Mouse (Mus musculus) megakaryocyte, adult 5-6 weeks (primary cell): ENCODE results near the gene Gart. TPM values are rescaled to one million over a fixed set of nuclear protein-coding genes. Genes with fewer than 3 reads are reported as not detected.

Experiments
- ATAC-seq: 2 replicates; pipeline ENCODE4 v1.8.0; 2016; ENCODE audit warnings: mild to moderate bottlenecking, inconsistent platforms; ENCODE audit not compliant: poor library complexity, severe bottlenecking
- total RNA-seq, 2 experiments: library from RNA; stranded (forward) in 1 of 2; stranded (reverse) in 1 of 2; fragments of 153-499, 151-499 nt in 1 of 2; fragments of 221-1000, 200-1000 nt in 1 of 2; gene quantifications; 2 replicates each; pipeline versions ENCODE4 v1.2.3 to v1.2.4; 2015 to 2017

Gart gene
- total RNA-seq, 2 experiments from 2014 or later, result 59.0 to 98.1 TPM

DNA sequence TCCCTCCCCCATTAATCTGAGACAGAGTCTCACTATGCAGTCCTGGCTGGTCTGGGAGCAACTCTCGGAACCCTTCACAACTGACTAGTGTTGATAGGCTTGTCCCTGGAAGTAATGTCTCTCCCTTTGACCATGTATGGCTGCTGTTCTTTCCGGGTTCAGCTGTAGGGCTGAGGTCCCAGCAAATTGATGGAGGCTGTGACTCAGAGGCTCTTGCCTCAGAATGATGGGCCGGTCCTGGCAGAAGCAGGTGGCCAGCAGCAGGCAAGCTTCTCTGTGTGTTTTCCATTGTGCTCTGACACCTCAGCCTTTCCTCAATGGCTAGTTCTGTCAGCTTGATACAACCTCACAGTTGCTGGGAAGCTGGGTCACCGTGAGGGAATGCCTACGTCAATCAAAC, 34.2 kb downstream of the Gart start:
- peak; percentile 47 for ATAC-seq

DNA sequence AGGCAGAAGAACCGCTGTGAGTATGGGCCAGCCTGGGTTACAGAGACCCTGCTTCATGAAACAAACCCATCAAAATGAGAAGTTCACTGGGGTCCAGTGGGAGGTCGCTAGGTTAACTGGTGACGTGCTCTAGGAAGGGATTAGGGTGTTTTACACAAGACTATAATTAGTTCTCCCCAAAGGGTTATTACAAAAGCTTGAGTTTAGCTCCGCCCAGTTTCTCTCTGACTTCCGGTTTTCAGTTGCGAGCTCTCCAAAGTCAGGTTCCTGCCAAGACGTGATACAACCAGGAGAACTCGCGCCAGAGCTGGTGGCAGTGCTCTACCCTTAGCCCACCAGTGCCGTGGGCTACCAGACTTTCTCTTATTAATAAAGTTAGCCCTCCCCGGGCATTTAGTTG, 35.5 kb downstream of the Gart start:
- ATAC-seq, result peak; percentile 78

DNA sequence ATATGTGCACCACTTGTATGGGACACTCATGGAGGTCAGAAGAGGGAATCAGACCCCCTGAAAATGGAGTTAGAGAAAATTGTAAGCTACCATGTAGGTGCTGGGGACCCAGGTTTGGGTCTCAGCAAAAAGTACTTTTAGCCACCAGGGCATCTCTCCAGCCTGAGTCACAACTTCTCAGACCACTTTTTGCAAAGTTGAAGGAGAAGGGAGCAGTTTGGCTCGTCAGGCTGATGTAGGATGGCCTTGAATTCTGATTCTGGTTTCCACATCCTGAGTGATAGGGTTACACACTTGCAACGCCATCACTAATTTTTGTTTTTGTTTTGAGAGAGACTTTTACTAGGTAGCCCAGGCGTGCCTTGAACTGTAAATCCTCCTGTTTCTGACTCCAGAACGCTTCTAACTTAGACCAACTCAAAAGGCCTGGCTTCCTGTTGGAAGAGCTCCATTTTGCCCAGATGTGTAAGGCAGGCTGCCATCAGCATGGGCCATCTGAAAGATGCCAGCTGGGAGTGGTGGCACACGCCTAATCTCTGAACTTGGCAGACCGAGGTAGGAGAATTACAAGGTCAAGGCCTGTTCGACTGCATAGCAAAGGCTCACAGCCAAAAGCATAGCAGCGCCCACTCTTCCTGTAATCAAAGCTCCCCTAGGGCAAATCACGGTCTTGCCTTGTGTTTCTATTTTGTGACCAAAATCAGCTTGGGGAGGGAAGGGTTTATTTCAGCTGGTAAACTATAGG, 37.1 kb downstream of the Gart start:
- no peak for ATAC-seq

DNA sequence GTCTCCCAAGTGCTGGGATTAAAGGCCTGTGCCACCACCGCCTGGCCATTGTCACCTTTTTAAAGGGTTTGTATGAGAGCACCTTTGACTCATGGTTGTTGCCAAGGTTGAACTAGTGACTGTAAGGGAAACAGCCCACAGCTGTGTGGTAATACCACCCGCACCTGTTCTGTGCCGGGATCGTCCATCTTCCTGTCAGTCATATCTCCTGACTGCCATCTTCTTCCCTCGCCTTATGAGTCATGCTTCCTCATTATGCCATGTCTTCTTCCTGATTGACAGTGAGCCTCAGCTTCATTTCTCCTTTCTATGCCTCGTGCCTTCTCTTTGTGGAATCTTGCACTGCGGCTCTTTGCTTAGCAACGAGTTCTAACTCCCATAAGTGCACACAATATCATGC, 39.8 kb downstream of the Gart start:
- ATAC-seq, result peak; percentile 93

DNA sequence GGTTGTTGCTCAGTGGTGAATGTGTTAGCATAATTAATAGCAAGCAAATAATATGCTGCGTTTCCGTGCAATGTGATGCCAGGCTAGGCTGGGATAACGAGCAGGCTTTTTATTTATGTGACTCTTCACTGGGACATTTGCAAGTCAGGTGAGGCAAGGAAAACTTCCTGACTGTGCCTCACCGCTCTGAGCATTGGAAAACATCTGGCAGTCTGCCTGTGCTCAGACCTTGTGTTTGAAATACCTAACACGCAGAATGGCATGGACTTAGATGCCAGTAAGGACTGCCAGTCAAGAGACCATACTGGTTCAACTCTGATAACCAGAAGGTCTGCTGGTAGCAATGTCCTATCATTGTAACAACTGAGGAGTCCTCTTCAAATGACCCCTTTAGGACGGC, 41.6 kb downstream of the Gart start:
- ATAC-seq, result no peak

DNA sequence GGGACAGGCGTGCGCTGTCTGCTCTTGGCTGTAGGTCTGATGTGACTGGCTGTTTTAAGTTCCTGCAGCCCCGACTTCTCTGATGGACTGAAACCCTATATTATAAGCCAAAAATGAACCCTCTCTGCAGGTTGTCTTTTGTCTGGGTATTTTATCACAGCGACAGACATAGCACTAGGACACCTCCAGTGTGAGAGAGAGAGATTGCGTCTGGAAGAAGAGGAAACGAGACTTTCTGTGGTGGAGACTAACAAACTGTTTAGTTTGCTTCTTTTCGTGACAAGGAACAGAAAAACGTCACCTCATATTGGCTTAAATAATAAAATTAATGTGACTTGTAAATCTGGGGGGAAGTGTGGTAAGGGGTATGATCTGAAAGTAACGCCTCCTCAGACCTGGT, 45.1 kb downstream of the Gart start:
- 0 out of 2 replicates have a peak, but pooled peaks have one; percentile 20 for ATAC-seq

DNA sequence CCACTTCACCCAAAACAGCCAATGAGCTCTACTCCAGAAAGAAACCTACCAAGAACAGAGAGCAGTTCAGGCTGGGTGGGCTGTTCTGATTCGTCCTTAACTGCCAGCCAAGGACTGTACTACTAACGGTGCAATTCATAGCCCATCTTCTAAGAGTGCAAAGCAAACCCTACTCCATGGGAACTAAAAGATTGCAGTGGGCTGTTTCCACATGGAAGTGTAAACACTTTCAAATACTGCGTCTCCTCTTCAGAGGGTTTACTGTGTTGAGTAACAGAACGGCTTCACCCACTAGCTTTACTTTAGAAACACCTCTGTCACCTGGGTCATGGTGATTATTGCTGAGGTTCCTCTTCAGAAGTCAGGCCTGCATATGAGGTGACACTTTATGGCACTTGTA, 45.7 kb downstream of the Gart start:
- ATAC-seq, result no peak

DNA sequence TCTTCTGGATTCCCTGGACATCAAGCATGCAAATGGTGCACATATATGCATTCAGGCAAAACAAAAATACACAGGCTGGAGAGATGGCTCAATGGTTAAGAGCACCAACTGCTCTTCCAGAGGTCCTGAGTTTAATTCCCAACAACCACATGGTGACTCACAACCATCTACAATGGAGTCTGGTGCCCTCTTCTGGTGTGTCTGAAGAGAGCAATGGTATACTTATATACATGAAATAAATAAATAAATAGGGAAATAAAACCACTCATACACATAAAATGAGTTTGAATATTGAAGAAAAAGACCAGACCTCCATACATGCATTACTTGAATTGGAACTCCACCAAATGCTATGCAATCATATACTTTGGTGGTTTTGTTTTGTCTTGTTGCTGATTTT, 47.5 kb downstream of the Gart start:
- ATAC-seq, result no peak

DNA sequence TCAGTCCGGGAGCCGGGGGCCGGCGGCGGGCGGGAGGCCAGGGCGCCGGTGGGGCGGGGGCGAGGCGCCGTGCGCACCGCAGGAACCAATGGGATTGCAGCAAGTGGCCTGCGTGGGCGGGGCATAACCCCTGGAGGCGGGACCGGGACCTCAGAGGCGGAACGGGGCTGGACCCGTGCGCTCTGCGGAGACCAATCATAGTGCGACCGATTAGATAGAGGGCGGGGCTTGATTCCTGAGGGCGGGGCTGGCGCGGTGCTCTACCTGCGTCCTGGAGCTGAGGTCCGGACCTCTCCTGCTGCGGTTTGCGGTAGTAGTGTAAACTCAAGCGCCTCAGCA, 49.1 kb downstream of the Gart start, which contains the start of gene Tmem50b:
Gene Tmem50b, minus strand, starts transcription at position 129 of the 339 bp plus-strand sequence.
- ATAC-seq, result peak; percentile 92

DNA sequence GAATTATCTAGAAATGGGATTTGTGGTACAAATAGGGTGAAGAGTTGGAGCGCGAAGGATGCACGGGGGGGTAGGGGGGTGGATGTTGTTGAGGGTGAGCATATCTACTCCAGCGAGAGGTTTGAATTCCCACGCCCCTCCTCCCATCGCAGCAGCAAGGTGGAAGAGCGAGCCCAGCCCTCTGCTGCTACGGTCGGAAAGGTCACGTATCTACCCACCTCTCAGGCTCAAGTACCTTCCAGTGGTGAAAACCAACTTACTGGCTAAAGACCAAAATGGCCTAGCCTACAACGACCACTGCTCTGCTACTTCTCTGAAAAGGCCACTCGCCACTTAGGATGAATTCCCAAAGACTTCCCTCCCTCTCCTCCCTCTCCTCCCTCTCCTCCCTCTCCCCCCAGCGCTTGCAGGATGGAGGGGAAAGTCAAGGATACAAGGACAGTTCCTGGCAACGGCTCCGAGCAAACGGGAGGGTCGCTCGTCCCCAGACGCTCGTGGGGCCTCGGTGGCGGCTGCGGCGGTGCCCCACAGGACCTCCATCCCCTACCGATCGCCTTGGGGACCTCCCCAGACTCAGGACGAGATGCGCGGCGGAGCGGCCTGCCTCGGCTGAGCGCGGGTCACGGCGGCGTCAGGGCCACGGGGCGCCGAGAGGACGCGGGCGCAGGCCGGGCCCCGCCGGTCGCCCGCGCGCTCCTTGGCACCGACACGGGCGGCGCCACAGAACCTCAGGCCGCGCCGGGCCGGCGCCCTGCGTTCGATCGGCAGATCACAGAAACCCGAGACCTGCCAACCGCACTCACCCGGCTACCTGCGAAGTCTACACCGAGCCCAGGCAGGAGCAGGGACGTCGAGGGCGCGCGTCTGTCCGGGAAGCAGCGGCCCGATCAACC, 49.7 kb downstream of the Gart start:
- 0 out of 2 replicates have a peak, but pooled peaks have one; percentile 2 for ATAC-seq

DNA sequence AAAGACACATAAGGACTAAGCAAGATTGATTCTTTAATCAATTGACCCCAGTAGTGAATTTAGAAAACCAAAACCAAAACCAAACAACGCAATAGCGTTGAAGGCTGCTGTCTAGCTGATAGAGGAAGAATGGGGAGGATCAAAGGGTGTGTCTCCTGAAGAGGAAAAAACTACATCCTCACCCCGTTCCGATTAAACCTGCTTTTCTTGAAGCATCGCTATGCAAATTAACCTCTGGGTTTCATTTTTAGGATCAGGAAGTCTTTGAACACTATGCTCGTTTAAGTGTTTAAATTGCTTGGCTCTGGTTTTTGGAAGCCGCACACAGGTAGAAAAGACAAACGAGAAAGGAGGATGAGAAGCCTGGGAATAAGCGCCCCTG, 50.4 kb downstream of the Gart start:
- peak; percentile 31 for ATAC-seq

DNA sequence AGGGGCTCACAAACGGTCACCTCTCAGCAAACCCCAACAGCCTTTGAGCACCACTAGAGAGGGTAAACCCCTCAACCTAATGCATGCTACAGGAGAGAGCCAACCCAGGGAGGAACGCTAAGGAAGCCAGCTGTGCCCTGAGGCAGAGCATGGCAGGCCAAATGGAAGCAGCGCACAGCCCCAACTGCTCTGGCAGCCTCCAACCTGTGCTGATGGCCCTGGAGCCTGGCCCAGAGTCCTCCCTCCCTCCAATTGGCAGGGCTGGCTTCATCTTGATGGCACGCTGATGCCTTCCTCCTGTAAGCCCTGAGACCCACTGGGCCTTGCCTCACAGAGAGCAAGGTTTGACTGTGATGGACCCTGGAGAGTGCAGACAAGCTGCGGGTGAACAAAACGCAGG, 51.7 kb downstream of the Gart start:
- ATAC-seq, result no peak

DNA sequence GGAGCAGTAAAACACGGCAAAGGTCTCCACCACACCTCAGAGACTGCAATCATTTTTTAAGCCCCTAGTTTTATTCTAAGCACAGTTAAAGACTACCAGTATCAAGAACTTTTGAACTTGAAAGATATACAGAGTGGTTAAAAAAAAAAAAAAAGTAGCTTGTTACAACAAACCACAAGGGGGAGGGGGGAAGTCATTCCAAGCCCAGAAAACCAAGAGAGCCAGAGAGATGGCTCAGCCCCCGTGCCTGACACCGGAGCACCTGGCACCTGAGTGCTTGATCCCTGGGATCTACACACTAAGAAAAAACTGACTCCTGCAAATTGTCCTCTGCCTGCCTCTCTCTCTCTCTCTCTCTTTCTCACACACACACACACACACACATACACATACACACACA, 53.5 kb downstream of the Gart start:
- no peak for ATAC-seq

DNA sequence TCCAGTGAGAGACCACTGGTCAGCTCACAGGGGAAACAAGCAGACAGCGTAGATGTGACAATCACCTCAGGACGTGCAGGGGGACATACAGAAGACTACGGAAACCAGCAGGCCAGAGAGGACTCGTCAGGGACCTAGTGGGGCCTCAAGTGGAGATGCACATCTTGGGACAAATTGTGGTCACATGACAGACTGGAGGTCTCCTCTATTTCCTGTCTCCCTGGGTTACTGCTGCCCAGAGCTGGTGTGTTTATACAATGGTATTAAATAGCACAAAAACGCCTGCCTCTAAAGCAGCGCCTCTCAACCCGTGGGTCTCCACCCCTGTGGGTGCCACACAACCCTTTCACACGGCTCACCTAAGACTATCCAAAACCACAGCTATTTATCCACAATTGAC, 54.6 kb downstream of the Gart start:
- no peak for ATAC-seq

DNA sequence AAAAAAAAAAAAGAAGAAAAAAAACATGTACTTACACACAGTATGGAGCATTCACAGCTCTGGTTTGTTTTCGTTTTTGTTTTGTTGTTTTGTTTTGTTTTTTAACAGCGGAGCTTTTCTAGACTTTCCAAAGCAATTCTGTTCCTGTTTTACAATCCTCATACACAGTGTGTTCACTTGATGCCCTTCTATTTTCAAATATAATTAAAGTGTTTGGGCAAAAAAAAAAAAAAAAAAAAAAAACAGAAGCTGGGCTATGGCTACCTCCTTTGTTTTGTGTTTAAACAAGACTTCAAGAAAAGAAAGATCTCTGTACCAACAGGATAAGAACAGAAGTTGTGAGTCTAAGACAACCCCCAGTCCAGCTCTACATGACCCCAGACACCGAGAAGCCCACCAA, 58.0 kb downstream of the Gart start:
- ATAC-seq, result no peak

DNA sequence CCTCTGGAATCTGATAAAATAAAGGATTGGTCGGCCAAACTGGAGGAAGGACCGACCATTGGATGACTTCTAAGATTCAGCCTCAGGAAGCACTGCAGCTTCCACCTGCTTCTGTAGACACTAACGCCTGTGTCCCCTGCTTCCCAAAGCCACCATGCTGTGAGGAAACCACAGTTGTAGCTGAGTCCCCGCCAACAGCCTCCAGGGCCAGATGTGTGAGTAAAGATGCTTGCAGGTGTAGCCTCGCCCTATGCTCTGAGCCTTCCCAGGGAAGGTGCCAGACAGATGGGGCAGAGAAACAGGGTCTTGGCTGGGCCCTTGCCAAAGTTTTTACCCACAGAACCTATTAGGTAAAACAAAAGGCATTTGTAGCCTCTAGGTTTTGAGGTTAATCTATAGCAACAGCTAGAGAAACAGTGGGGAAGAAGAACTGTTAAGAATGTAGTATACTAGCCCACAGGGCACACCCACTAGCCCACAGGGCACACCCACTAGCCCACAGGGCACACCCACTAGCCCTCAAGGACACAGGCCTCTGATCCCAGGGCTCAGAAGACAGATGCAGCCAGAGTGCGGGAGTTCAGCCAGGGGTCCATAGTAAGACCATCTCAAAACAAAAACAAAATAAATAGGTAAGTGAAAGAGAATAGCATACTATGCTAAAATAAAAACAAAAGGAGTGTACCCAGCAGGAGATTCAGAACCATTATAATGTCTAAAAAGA, 58.9 kb downstream of the Gart start:
- peak; percentile 85 for ATAC-seq

DNA sequence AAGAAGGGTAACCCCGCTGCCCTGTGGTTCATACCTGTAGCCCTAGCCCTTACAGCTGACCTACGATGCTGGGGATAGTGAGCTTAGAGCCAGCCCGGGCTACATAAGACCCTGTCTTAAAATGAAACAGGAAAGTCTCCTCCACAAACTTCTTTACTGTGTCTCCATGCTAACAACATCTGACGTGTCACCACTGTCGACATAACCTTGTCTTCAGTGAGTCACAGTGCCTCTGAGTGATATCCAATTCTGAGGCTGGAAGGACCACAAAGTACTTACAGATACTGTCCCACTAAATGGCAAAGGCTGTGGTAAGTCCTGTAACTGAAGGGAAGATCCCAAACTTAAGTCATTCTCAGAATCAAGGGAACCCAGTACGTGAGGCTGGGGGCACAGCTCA, 60.5 kb downstream of the Gart start:
- ATAC-seq, result no peak

DNA sequence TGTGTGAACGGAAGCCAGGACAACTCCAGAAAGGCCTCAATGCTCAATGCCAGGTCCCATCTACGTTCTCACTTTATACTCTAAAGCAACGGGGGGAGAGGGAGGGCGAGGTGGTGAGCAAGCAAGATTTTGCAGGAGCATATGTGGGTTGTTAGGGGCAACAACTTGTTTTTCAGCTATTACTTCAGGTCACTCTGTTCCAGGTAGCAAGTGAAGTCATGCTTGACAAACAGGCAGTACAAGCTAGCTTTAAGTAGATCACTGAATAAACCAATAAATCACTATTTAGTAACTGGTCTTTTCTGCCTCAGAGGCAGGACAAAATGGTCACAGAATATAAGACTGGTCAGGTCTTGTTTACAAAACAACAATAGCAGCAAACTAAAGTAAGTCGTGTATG, 61.1 kb downstream of the Gart start:
- ATAC-seq, result no peak

DNA sequence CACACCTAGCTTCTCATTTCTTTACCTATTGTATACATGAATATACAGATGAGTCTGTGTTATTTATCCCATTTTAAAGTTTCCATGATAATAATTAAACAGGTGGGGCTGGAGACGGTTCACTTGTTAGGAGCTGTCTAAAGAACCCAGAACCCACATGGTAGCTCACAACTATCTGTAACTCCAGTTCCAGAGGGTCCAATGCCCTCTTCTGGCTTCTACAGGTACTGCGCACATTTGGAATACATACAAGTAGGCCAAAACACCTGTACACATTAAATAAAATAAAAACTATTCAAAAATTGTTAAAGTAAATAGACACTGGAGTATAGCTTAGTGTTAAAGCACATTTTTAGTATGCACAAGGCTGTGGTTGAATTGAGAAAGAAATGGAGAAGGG, 64.4 kb downstream of the Gart start:
- ATAC-seq, result peak; percentile 63

DNA sequence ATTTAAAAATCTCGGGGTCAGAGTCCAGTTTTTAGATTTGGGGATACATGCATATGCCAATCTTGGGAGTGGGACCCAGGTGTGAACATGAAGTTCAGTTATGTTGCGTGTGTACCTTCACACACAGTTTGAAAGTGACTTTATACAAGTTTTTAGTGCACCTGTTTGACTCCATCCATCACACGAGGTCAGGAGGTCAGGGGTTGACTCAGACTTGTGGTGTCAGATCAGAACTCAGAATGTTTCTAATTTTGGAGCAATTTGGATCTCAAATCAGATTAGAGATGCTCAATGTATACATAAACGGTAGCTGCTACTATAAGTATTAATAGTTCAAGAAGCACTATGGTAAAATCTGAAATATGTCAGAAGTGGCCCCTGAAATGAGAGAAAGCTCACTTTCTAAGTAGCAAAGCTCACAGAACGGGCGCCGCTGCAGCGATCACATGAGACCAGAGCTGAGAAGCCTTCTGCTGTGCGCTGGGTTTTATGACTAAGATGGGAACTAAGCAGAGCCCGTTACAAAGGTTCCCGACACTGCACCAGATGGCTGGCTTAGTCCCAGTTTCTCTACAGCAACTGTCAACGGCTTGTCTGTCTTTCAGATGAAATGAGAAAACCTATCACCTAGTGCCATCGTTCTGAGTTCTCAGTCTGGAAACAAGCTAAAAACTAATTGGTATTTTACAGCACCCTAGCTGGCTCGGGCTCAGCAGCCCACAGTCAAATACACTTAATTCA, 67.6 kb downstream of the Gart start:
- no peak for ATAC-seq

DNA sequence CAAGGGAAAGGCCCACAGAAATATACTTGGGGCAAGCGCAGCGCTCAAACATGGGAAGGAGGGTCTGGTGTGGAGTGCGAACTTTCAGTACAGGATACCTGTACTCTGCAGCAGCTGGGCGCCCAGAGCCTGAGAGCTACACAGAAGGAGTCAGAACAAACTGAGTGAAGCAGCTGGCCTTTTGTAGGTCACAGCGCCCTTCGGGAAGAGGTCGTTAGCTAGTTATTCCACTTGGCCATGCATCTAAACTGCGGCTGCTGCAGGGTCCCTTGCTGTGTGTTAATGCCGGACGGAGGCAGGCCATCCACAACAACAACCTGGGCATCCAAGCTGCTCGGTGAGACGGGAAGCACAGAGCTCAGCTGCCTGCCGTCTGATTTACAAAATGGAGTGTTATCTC, 71.6 kb downstream of the Gart start:
- no peak for ATAC-seq
